9 mouse cellular contexts compared by ENCODE assay signal in the genomic region with DNA sequence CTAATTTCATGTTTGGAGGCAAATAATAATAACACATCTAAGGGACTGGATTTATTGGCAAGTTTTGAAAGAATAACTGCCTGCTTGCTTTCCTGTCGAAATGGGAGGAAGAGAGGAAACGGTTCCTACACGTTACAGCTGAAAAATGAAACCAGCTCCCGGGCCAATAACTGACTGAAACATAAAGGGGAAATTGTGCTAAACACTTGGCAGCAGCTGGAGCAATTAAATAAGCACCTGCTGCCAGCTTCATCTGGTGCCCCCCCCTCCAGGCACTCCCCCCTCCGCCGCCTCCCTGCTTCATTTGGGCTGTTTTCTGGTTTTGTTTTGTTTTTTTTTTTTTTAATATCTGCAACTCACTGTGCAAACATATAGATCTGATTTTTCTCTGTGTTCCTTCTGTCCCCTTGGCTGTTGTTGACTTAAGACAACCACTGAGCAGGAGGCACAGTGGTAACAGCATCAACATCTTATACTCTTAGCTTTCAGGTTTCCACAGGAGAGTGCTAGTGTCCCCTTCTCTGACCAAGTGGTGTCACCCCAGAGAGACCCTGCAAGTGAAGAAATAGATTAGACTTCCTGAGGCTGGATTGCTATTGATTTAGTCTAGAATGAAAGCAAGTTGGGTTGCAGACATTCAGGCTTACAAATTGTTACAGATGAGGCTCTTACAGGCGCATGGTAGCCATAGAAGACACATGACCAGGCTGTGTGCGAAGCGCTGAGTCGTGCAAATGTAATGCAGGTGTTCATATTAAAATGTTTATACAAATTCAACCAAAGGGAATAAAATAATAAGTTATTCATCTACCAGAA. TPM values are rescaled to one million over a fixed set of nuclear protein-coding genes. Genes with fewer than 3 reads are reported as not detected.
DNase-seq lines count a peak whose midpoint lies in the region; ATAC-seq and TF ChIP-seq lines count a peak whose summit lies in the region.
"Had no signal": no experiment of that assay in that cellular context is flagged by ENCODE, and none has a peak within 500 bp of the region (broad histone marks: within the 10 kb centered on the region; RNA-seq: fewer than 3 reads in every experiment).

No protein-coding gene starts in this region.

- no peak for TF ChIP-seq CTCF in kidney, adult 2 months (conservative IDR thresholded peaks at IDR 0.05; ENCODE audit: insufficient read depth, insufficient read length, low read depth, low read length)

- H3K27me3 ChIP-seq in heart, embryonic 15.5 days: no peaks in the 10 kb centered on the region
- peaks cover 3% of the 10 kb centered on the region; the same call in 1 of the 2 replicates for H3K27me3 ChIP-seq in limb, embryonic 13.5 days
- H3K27me3 ChIP-seq in kidney, adult 2 months (replicated peaks; ENCODE audit: control insufficient read depth, insufficient read depth, low read length): no peaks in the 10 kb centered on the region; the same call in 1 of the 2 replicates

- H3K4me3 ChIP-seq in heart, embryonic 15.5 days: no peak overlapping the region
- no peak overlapping the region for H3K4me3 ChIP-seq in limb, embryonic 13.5 days
- H3K4me3 ChIP-seq in kidney, adult 2 months (ENCODE audit: insufficient read depth, low read depth, low read length): no peak overlapping the region

- WGBS in heart, embryonic 15.5 days: 65% methylated on average over 10 of the region's 10 CpGs
- 22% methylated on average over 10 of the region's 10 CpGs for WGBS in limb, embryonic 13.5 days
- 45% methylated on average over 10 of the region's 10 CpGs for WGBS in kidney, adult 2 months

- H3K4me2 ChIP-seq in heart, embryonic 15.5 days: peak overlapping the region; percentile 7; the same call in 1 of the 2 replicates
- H3K4me2 ChIP-seq in limb, embryonic 13.5 days (replicated peaks): peak overlapping the region; percentile 48

- no peaks in the 10 kb centered on the region for H3K9me3 ChIP-seq in heart, embryonic 15.5 days (replicated peaks)
- no peaks in the 10 kb centered on the region for H3K9me3 ChIP-seq in limb, embryonic 13.5 days

- ATAC-seq in heart, embryonic 15.5 days (replicated peaks; ENCODE audit: insufficient number of reproducible peaks, insufficient read depth, low FRiP score, low read depth): no peak
- no peak for ATAC-seq in limb, embryonic 13.5 days (ENCODE audit: low FRiP score, low read depth)
- no peak for ATAC-seq in megakaryocyte-erythroid progenitor cell, adult 5-6 weeks (replicated peaks; ENCODE audit: low FRiP score, low TSS enrichment, poor library complexity, severe bottlenecking)
- ATAC-seq in activated CD4-positive, CD25-positive, alpha-beta regulatory T cell, adult 4 months: no peak

- no peak overlapping the region for H3K9ac ChIP-seq in heart, embryonic 15.5 days
- H3K9ac ChIP-seq in limb, embryonic 13.5 days: no peak overlapping the region

- no peak for DNase-seq in heart, adult 9 months (ENCODE audit: low spot score in 2 of 2)
- peak; percentile 6 for DNase-seq in thymus, postnatal 14 days
- DNase-seq in thymus, postnatal 36 days: no peak
- DNase-seq in kidney, adult 2 months: no peak
- DNase-seq: cerebellum, adult 2 months had no signal

- no peaks in the 10 kb centered on the region for H3K4me1 ChIP-seq in heart, embryonic 15.5 days (replicated peaks)
- peaks cover 22% of the 10 kb centered on the region for H3K4me1 ChIP-seq in limb, embryonic 13.5 days
- H3K4me1 ChIP-seq in kidney, adult 2 months (ENCODE audit: control insufficient read depth, insufficient read depth, low read length): no peaks in the 10 kb centered on the region

- no peak overlapping the region for H3K27ac ChIP-seq in heart, embryonic 15.5 days
- H3K27ac ChIP-seq in limb, embryonic 13.5 days: no peak overlapping the region
- H3K27ac ChIP-seq in kidney, adult 2 months (ENCODE audit: insufficient read depth, low read depth, low read length): no peak overlapping the region

- H3K36me3 ChIP-seq in heart, embryonic 15.5 days: no peaks in the 10 kb centered on the region
- no peaks in the 10 kb centered on the region for H3K36me3 ChIP-seq in limb, embryonic 13.5 days
- H3K36me3 ChIP-seq in kidney, adult 2 months (ENCODE audit: control insufficient read depth, insufficient read depth, low read length): no peaks in the 10 kb centered on the region

- TF ChIP-seq POLR2A in kidney, adult 2 months (IDR thresholded peaks at IDR 0.05; ENCODE audit: low read depth, low read length): no peak

RNA-seq across cellular contexts. Expression of a gene that starts 18.8 kb away (rescaled TPM):
- polyA plus RNA-seq in heart, embryonic 15.5 days (2015; fragmentation: Nextera tagmentation; extraction: Ambion mirVana): 0.29 and 0.55 TPM in 2 replicates
- polyA plus RNA-seq in limb, embryonic 13.5 days (2015; fragmentation: Nextera tagmentation; extraction: Ambion mirVana): 1.8 and 1.9 TPM in 2 replicates
- total RNA-seq in megakaryocyte-erythroid progenitor cell, adult 5-6 weeks (2014; fragmentation: Nextera tagmentation): not detected in 2 replicates
- not detected in 2 replicates for total RNA-seq in megakaryocyte-erythroid progenitor cell, adult 5-6 weeks (2017)
- polyA plus RNA-seq in activated CD4-positive, CD25-positive, alpha-beta regulatory T cell, adult 4 months (2017; shearing (Covaris generic)): not detected
- polyA plus RNA-seq in kidney, adult 2 months (2012; rRNA removed): 0.10 and 0.28 TPM in 2 replicates

RNA-seq across cellular contexts. Expression of a gene that starts 21.6 kb away (rescaled TPM):
- polyA plus RNA-seq in heart, embryonic 15.5 days (2015; fragmentation: Nextera tagmentation; extraction: Ambion mirVana): 26.3 and 26.7 TPM in 2 replicates
- polyA plus RNA-seq in limb, embryonic 13.5 days (2015; fragmentation: Nextera tagmentation; extraction: Ambion mirVana): 43.9 and 44.2 TPM in 2 replicates
- total RNA-seq in megakaryocyte-erythroid progenitor cell, adult 5-6 weeks (2014; fragmentation: Nextera tagmentation): 27.1 and 38.3 TPM in 2 replicates
- total RNA-seq in megakaryocyte-erythroid progenitor cell, adult 5-6 weeks (2017): 38.5 and 49.8 TPM in 2 replicates
- polyA plus RNA-seq in activated CD4-positive, CD25-positive, alpha-beta regulatory T cell, adult 4 months (2017; shearing (Covaris generic)): 10 to 100 TPM; 25.6 to 33.2 TPM
- 4.0 and 4.8 TPM in 2 replicates for polyA plus RNA-seq in kidney, adult 2 months (2012; rRNA removed)
